Mouse (Mus musculus) neural tube, embryonic 12.5 days (tissue): Measurements from ENCODE around the gene Bptf. TPM values are rescaled to one million over a fixed set of nuclear protein-coding genes. Genes with fewer than 3 reads are reported as not detected.

Source experiments
- ATAC-seq: fragments of 200-750 bp; cut with Nextera tagmentation; 2 replicates; pipeline ENCODE4 v1.8.0; 2017; ENCODE audit warnings: low read depth, mild to moderate bottlenecking, moderate TSS enrichment, moderate library complexity; ENCODE audit not compliant: low FRiP score
- H3K27ac ChIP-seq: fragments of 300-500 bp; sonication (generic); 2 replicates; pipeline ENCODE4 v1.5.1; 2016
- H3K27me3 ChIP-seq: fragments of 300-500 bp; sonication (generic); replicated peaks from 2 replicates; pipeline ENCODE4 v1.6.1; 2016; ENCODE audit warnings: mild to moderate bottlenecking
- H3K36me3 ChIP-seq: fragments of 300-500 bp; sonication (generic); 2 replicates; pipeline ENCODE4 v1.6.1; 2016; ENCODE audit warnings: mild to moderate bottlenecking
- H3K4me1 ChIP-seq: fragments of 300-500 bp; sonication (generic); 2 replicates; pipeline ENCODE4 v1.6.1; 2016
- H3K4me2 ChIP-seq: fragments of 300-500 bp; sonication (generic); replicated peaks from 2 replicates; pipeline ENCODE4 v1.6.1; 2016; ENCODE audit warnings: mild to moderate bottlenecking
- H3K4me3 ChIP-seq: fragments of 300-500 bp; sonication (generic); 2 replicates; pipeline ENCODE4 v1.5.1; 2016
- H3K9ac ChIP-seq: fragments of 300-500 bp; sonication (generic); 2 replicates; pipeline ENCODE4 v1.6.1; 2016; ENCODE audit warnings: mild to moderate bottlenecking
- H3K9me3 ChIP-seq: fragments of 300-500 bp; sonication (generic); 2 replicates; pipeline ENCODE4 v1.6.1; 2016; ENCODE audit warnings: mild to moderate bottlenecking
- WGBS: fragments of 180-500 bp; shearing (Covaris S2); methylation state at CpG from one replicate; pipeline ENCODE4 v1.1.7; 2016; 5-methylcytosine and 5-hydroxymethylcytosine counted together
- polyA plus RNA-seq: library from polyadenylated mRNA; unstranded; fragments of >200 nt; fragmentation: Nextera tagmentation; extraction: Ambion mirVana; gene quantifications from 2 replicates; pipeline ENCODE4 v1.2.1, GENCODE M21; 2016

Gene Bptf
- polyA plus RNA-seq, 1 experiment from 2014 or later, result 35.6 TPM

DNA sequence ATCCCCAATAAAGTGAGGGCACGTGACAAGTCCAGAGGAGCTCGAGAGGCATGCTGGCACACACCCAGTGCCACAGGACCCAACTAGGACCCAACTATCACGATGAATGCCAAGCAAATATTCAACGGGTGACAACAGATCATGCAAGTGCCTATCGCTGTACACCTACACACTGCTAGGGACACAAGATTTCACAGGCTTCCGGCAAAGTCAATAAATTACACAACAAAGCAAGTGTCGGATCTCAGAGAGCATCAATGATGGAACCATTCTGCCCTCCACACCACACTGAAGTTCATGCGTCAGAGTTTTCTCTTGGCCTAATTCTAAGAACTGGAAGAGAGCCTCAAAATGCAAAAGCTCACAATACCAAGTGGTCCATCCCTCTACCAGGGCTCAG lies 22.3 kb downstream of the Bptf start:
- WGBS, result 86% methylated on average over 8 of the region's 8 CpGs
- H3K9me3 ChIP-seq, result no peaks in the 10 kb centered on the region
- H3K36me3 ChIP-seq, result peaks cover 22% of the 10 kb centered on the region
- H3K4me3 ChIP-seq, result no peak overlapping the region
- H3K4me1 ChIP-seq, result peaks cover 28% of the 10 kb centered on the region
- ATAC-seq, result no peak
- H3K27ac ChIP-seq, result no peak overlapping the region
- no peak overlapping the region for H3K4me2 ChIP-seq
- no peaks in the 10 kb centered on the region for H3K27me3 ChIP-seq
- H3K9ac ChIP-seq, result no peak overlapping the region

DNA sequence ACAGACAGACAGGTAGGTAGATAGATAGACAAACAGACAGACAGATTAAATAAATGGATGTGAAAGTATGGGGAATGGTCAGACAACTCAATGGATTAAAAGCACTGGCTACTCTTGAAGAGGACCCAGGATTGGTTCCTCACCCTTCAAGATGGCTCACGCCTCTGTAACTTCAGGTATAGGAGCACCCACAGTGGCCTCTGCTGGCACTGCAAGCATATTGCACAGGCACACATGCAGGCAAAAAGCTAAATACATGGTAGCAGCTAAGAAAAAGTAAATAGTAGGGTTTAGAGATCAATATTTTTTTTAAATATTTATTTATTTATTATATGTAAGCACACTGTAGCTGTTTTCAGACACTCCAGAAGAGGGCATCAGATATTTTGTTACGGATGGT lies 23.0 kb downstream of the Bptf start:
- peaks cover 22% of the 10 kb centered on the region for H3K36me3 ChIP-seq
- no peak overlapping the region for H3K4me2 ChIP-seq
- H3K9ac ChIP-seq, result no peak overlapping the region
- H3K4me3 ChIP-seq, result no peak overlapping the region
- WGBS, result 97% methylated on average over 2 of the region's 2 CpGs
- no peak for ATAC-seq
- H3K27me3 ChIP-seq, result no peaks in the 10 kb centered on the region
- H3K9me3 ChIP-seq, result no peaks in the 10 kb centered on the region
- H3K4me1 ChIP-seq, result peaks cover 20% of the 10 kb centered on the region
- H3K27ac ChIP-seq, result no peak overlapping the region

DNA sequence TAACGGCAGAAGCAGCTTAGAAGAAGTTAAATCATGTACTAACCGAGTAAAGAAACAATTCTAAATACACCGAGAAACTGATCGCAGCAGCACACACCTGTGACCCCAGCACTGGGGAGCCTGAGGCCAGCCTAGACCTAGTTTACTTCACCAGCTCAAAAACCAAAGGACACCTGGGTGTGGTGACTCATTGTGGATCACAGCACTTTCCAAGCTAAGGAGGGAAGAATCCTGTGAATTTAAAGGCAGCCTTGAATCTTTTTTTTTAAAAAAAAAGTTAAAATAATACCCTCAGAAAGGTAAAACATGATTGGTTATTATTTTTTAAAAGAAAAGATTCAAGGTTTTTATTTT lies 24.2 kb downstream of the Bptf start:
- Histone ChIP-seq H3K27ac (no peak overlapping the region), H3K9me3 (no peaks in the 10 kb centered on the region), H3K9ac (no peak overlapping the region), H3K4me1 (peaks cover 22% of the 10 kb centered on the region), H3K4me2 (no peak overlapping the region), H3K27me3 (no peaks in the 10 kb centered on the region), H3K4me3 (no peak overlapping the region), H3K36me3 (peaks cover 22% of the 10 kb centered on the region)
- no peak for ATAC-seq
- WGBS, result 87% methylated on average over 4 of the region's 4 CpGs

DNA sequence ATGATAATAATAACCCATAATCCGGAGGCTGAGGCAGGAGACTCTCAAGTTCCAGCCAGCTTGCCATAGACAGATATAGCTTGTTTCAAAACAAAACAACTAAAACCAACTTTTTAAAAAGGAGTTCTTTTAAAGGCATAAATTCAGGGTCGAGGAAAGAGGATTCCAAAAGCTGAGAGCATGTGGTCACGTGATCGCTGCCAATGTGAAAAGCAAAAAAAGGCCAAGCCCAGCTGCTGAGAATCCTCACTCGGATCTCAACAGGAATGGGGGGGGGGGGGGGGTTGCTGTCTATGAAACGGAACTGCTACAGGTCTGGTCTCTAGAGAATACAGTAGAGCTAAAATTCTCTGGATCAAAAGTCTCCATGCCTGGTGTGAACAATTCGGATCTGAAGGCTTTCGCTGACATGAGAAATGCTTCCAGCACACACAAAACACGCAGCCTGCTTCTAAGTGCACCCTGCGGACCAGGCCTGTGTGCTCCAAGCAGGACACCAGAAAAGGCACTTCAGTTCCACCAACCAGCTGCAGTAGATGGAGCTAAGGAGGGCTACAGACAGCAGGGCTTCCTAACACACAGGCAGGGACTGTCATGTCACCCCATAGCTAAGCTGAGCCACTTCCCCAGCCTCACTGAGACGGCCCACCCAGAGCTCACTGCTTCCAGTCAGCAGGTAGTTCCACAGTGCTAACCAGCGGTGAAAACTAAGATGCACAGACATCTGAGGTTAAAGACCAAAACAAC lies 24.8 kb downstream of the Bptf start:
- WGBS, result 77% methylated on average over 12 of the region's 12 CpGs
- no peaks in the 10 kb centered on the region for H3K27me3 ChIP-seq

DNA sequence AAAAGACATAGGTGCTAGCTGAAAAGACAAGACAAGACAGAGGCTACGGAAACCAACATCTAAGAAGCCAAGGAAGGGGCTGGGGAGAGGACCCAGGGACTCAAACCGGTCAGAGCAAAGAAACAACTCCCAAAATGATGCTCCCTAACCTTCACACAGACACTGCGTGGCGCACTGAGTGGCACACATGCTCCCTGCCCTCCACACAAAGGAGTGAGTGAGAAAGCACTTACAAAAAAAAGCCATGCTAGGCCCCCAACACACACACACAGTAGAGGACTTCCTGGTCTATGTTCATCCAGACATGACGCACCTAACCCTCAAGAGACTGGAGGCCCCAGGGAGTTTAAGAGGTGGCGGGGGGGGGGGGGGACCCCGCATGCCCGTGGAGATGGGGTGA lies 25.5 kb downstream of the Bptf start:
- no peak overlapping the region for H3K27ac ChIP-seq
- no peak overlapping the region for H3K4me3 ChIP-seq
- H3K4me1 ChIP-seq, result peaks cover 22% of the 10 kb centered on the region
- no peak overlapping the region for H3K9ac ChIP-seq
- H3K4me2 ChIP-seq, result no peak overlapping the region
- no peaks in the 10 kb centered on the region for H3K9me3 ChIP-seq
- peaks cover 22% of the 10 kb centered on the region for H3K36me3 ChIP-seq
- WGBS, result 92% methylated on average over 8 of the region's 8 CpGs
- no peak for ATAC-seq
- no peaks in the 10 kb centered on the region for H3K27me3 ChIP-seq

More for the DNA sequence above, 24.8 kb downstream of the Bptf start:
- no peaks in the 10 kb centered on the region for H3K9me3 ChIP-seq
- H3K36me3 ChIP-seq, result peaks cover 22% of the 10 kb centered on the region
- no peak overlapping the region for H3K27ac ChIP-seq
- peaks cover 22% of the 10 kb centered on the region for H3K4me1 ChIP-seq
- H3K9ac ChIP-seq, result no peak overlapping the region
- ATAC-seq, result no peak
- H3K4me2 ChIP-seq, result no peak overlapping the region
- no peak overlapping the region for H3K4me3 ChIP-seq

DNA sequence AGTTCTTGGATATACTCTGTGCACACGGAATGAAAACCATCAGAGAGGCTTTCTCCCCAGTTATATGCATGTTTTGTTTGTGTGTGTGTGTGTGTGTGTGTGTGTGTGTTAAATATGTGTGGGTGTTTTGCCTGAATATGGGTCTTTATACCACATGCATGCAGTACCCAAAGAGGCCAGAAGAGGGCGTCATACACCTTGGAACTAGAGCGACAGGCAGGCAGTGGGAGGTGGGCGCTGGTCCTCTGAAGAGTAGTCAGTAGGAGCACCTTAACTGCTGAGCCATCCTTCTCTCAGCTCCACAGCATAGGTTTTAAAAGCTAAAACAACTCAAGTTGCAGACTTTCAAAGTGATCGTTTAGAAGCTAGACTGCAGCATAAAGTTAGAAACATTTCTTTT lies 26.7 kb downstream of the Bptf start:
- Histone ChIP-seq H3K27ac (no peak overlapping the region), H3K9ac (no peak overlapping the region), H3K9me3 (no peaks in the 10 kb centered on the region), H3K27me3 (no peaks in the 10 kb centered on the region), H3K4me1 (peaks cover 22% of the 10 kb centered on the region), H3K36me3 (peaks cover 10% of the 10 kb centered on the region), H3K4me2 (no peak overlapping the region), H3K4me3 (no peak overlapping the region)
- ATAC-seq, result no peak
- 60% methylated on average over 5 of the region's 5 CpGs for WGBS

DNA sequence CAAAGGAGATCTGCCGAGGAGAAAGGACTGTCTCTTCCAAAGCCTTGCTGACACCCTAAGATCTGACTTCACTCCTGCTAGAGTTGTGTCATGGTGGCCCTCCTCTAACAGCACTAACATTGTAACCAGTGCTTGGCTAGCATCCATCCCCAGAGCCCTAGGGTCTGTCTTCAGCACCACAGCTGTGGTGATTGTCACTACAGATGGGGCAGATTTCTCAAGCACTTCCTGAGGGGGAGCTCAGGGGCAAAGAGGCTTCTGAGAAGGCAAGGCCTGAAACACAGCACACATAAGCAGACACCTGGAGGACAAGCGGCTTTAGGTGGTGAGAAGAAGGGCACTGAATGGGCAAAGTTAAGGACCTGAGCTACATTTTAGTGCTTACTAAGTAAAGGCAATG lies 28.2 kb downstream of the Bptf start:
- H3K27me3 ChIP-seq, result no peaks in the 10 kb centered on the region
- 94% methylated on average over 2 of the region's 2 CpGs for WGBS
- no peak overlapping the region for H3K27ac ChIP-seq

DNA sequence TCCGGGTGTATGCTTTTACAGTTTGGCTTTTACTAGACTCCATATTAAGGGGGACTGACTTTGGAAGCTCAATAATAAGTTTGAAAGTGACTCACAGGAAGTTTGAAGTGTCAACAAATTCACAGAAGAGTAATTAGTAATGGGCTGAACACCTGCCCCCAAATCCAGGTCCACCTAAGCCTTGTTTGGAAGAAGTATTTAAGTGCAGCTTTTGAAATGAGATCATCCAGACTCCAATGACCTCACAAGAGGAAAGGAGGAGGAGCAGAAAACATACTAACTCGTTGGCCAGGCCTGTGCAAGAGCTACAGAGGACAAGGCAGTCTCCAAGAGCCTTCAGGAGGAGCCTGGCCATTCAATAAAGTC lies 28.7 kb downstream of the Bptf start:
- H3K4me3 ChIP-seq, result no peak overlapping the region
- H3K27me3 ChIP-seq, result no peaks in the 10 kb centered on the region
- WGBS, result 69% methylated on average over 2 of the region's 2 CpGs
- no peaks in the 10 kb centered on the region for H3K9me3 ChIP-seq
- H3K36me3 ChIP-seq, result peaks cover 13% of the 10 kb centered on the region
- peaks cover 21% of the 10 kb centered on the region for H3K4me1 ChIP-seq
- ATAC-seq, result no peak
- H3K4me2 ChIP-seq, result no peak overlapping the region
- H3K9ac ChIP-seq, result no peak overlapping the region
- no peak overlapping the region for H3K27ac ChIP-seq

More for the DNA sequence above, 28.2 kb downstream of the Bptf start:
- ATAC-seq, result no peak
- Histone ChIP-seq H3K9ac (no peak overlapping the region), H3K4me2 (no peak overlapping the region), H3K9me3 (no peaks in the 10 kb centered on the region), H3K4me3 (no peak overlapping the region), H3K4me1 (peaks cover 22% of the 10 kb centered on the region), H3K36me3 (peaks cover 8% of the 10 kb centered on the region)

DNA sequence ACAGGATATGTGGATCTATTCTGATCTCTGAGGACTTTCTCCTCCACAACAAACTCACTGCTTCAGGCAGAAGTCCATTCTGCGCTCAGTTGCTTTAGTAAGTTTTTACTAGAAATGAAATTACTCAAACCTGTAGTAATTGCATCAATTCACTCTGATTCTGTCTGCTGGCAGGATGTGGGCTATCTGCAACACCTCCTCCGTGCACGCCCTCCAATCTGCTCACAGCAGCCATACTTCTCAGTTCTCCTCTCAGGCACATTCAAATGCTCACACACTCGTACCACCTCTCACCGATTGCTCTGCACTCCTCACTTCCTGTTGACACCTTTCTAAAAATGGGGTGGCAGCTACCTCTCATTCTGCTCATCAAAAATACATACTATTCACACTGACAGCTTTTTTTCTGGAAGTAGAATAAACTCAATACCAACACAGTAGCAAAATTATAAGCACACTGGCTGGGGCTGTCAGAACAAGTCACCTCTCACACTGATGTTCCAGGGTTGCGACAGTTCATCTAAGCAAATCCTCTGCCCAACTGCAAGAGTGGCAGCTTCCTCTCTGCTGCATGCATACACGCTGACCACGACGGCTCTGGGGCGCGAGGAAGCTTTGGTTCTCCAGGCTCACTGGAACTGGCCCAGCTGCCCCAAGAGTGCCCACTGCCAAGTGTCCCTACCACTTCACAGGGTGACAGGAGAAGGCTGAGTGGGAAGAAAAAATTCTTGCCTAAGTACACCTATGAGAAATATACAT lies 29.3 kb downstream of the Bptf start:
- WGBS, result 88% methylated on average over 11 of the region's 11 CpGs
- Histone ChIP-seq H3K4me3 (no peak overlapping the region), H3K9ac (no peak overlapping the region), H3K4me2 (no peak overlapping the region), H3K4me1 (peaks cover 17% of the 10 kb centered on the region), H3K27me3 (no peaks in the 10 kb centered on the region), H3K27ac (no peak overlapping the region), H3K9me3 (no peaks in the 10 kb centered on the region), H3K36me3 (peaks cover 19% of the 10 kb centered on the region)
- no peak for ATAC-seq

DNA sequence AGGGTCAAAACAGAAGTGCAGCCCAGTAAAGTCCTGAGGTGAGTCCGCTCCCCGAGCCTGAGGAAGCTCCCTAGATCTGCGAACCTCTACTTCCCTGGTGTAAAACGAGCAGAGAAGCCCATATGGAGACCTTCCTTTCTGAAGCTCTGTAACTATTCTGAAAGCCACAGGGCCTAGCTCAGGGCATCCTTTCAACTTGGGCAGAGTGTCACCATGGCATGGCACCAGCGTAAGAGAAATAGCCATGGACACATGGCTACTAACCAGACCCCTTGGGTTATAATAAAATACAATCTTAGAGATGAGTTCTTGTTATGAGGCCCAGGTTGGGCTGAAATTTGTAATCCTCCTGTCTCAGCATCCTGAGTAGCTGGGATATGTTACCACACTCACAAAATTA lies 35.0 kb downstream of the Bptf start:
- H3K4me3 ChIP-seq, result no peak overlapping the region

DNA sequence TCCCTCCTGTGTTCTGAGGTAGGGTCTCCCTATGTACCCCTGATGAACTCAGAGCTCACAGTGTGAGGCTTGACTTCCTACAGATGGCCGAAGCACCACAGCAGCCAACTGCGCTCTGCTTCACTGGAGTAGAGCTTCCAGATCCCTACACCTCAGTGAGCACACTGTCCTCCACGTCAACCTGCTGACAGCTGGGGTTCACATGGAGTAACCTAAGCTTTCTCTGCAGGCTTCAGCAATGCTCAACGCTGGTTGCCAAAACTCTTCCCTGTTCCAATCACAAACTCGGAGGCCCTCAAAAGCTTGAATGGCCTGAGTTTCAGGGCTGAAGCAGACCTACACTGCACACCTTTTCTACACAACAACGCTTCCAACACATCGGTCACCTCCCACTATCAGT lies 38.1 kb downstream of the Bptf start:
- Histone ChIP-seq H3K36me3 (peaks cover 53% of the 10 kb centered on the region), H3K9ac (no peak overlapping the region)
- WGBS, result 96% methylated on average over 7 of the region's 7 CpGs

More for the DNA sequence above, 35.0 kb downstream of the Bptf start:
- Histone ChIP-seq H3K9me3 (no peaks in the 10 kb centered on the region), H3K36me3 (peaks cover 48% of the 10 kb centered on the region), H3K27ac (no peak overlapping the region), H3K4me1 (no peaks in the 10 kb centered on the region), H3K4me2 (no peak overlapping the region), H3K9ac (no peak overlapping the region), H3K27me3 (no peaks in the 10 kb centered on the region)
- ATAC-seq, result no peak
- WGBS, result 93% methylated on average over 5 of the region's 5 CpGs

DNA sequence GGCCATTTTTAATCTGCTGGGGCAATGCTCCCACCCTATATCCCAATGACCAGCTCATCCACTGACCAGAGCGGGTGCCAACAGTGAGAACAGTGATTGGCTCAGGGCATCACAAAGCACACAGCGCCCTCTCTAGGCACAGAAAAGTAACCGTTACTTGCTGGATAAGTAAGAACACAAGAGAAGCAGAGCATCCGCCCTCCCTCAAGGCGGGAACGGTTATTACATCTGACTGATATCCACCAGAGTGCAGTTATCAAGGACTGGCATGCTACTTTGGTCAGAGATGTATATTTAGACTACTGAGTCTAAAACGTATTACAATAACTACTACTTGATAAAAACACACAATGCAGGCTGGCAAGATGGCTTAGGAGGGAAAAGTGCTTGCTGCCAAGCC lies 39.3 kb downstream of the Bptf start:
- WGBS, result 92% methylated on average over 7 of the region's 7 CpGs

More for the DNA sequence above, 38.1 kb downstream of the Bptf start:
- no peak for ATAC-seq
- H3K4me3 ChIP-seq, result no peak overlapping the region
- no peak overlapping the region for H3K4me2 ChIP-seq
- H3K27ac ChIP-seq, result no peak overlapping the region
- no peaks in the 10 kb centered on the region for H3K9me3 ChIP-seq
- H3K27me3 ChIP-seq, result no peaks in the 10 kb centered on the region
- H3K4me1 ChIP-seq, result no peaks in the 10 kb centered on the region

DNA sequence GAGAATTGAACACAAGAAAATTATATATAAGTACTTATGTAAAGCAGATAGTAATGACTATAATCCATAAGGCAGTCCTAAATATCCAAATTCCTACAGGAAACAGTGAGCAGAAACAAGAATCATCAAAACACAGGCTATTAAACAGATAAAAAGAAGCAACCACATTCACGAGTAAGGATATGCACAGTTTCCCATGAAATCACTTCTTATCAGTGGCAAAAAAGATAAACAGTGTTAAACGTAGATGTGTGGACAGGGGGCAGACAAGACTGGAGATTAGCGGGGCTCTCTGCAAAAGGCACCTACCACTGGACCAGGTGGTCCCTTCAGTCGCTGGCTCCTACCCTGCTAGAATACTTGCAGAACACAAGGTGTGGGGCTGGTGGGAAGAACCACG lies 46.1 kb downstream of the Bptf start:
- Histone ChIP-seq H3K9me3 (no peaks in the 10 kb centered on the region), H3K4me1 (no peaks in the 10 kb centered on the region), H3K4me3 (no peak overlapping the region), H3K4me2 (no peak overlapping the region), H3K9ac (no peak overlapping the region), H3K27me3 (no peaks in the 10 kb centered on the region), H3K36me3 (peaks cover 34% of the 10 kb centered on the region), H3K27ac (no peak overlapping the region)
- no peak for ATAC-seq
- WGBS, result 94% methylated on average over 5 of the region's 5 CpGs

More for the DNA sequence above, 39.3 kb downstream of the Bptf start:
- H3K9ac ChIP-seq, result no peak overlapping the region
- no peaks in the 10 kb centered on the region for H3K9me3 ChIP-seq
- no peaks in the 10 kb centered on the region for H3K4me1 ChIP-seq
- H3K27ac ChIP-seq, result no peak overlapping the region
- H3K4me2 ChIP-seq, result no peak overlapping the region
- ATAC-seq, result no peak
- no peak overlapping the region for H3K4me3 ChIP-seq
- no peaks in the 10 kb centered on the region for H3K27me3 ChIP-seq
- H3K36me3 ChIP-seq, result peaks cover 44% of the 10 kb centered on the region
